Comparison of ENCODE assay signal across 16 mouse cellular contexts in genomic region chr19:27147404-27147803, GRCm38 (mm10).
DNase-seq lines count a peak whose midpoint lies in the region; ATAC-seq and TF ChIP-seq lines count a peak whose summit lies in the region.
"Had no signal": no experiment of that assay in that cellular context is flagged by ENCODE, and none has a peak within 500 bp of the region (broad histone marks: within the 10 kb centered on the region; RNA-seq: fewer than 3 reads in every experiment).

No protein-coding gene starts in this region.

- DNase-seq in heart, adult 11 months = peak; percentile 94
- DNase-seq in heart, embryonic 10.5 days (ENCODE audit: low spot score) = no peak
- DNase-seq in adrenal gland, postnatal 25 days = peak; percentile 34
- DNase-seq in heart, postnatal 0 days (ENCODE audit: low spot score) = peak; percentile 49
- peak; percentile 16 to 64 for DNase-seq in kidney, postnatal 25 days
- DNase-seq in Muller cell, postnatal 12 days (ENCODE audit: inconsistent ontology term) = no peak
- DNase-seq in thymus, adult 2 months = no peak
- DNase-seq: cerebellum, adult 8-10 months; spleen, adult 18-20 months; thymus, postnatal 25 days had no signal

- 50% methylated on average over 12 of the region's 12 CpGs for WGBS in heart, embryonic 10.5 days
- whole genome bisulfite sequencing in heart, postnatal 0 days = 35% methylated on average over 12 of the region's 12 CpGs
- 90% methylated on average over 12 of the region's 12 CpGs for WGBS in thymus, adult 2 months
- whole genome bisulfite sequencing in neural tube, embryonic 15.5 days = 87% methylated on average over 12 of the region's 12 CpGs

- no peak overlapping the region for H3K27ac ChIP-seq in heart, embryonic 10.5 days
- no peak overlapping the region for H3K27ac ChIP-seq in heart, postnatal 0 days (ENCODE audit: low read depth)
- H3K27ac ChIP-seq in thymus, adult 2 months (ENCODE audit: control insufficient read depth, insufficient read depth, low read length) = no peak overlapping the region
- no peak overlapping the region for H3K27ac ChIP-seq in neural tube, embryonic 15.5 days (replicated peaks)
- H3K27ac ChIP-seq: limb, embryonic 15.5 days; midbrain, embryonic 10.5 days; neural tube, embryonic 12.5 days had no signal

- no peak overlapping the region for H3K4me3 ChIP-seq in heart, embryonic 10.5 days
- no peak overlapping the region for H3K4me3 ChIP-seq in heart, postnatal 0 days (ENCODE audit: low read depth, low read length)
- no peak overlapping the region for H3K4me3 ChIP-seq in thymus, adult 2 months (ENCODE audit: control insufficient read depth, insufficient read depth, low read length)
- H3K4me3 ChIP-seq in neural tube, embryonic 15.5 days (replicated peaks) = no peak overlapping the region
- H3K4me3 ChIP-seq: limb, embryonic 15.5 days; midbrain, embryonic 10.5 days; neural tube, embryonic 12.5 days had no signal

- no peak for TF ChIP-seq CTCF in heart, postnatal 0 days (IDR thresholded peaks at IDR 0.05; ENCODE audit: low read depth)
- no peak for TF ChIP-seq CTCF in thymus, adult 2 months (IDR thresholded peaks at IDR 0.05; ENCODE audit: borderline replicate concordance, control insufficient read depth, extremely low read depth, insufficient read depth, low read length, poor library complexity)

- no peak for TF ChIP-seq EP300 in heart, postnatal 0 days (IDR thresholded peaks at IDR 0.05; ENCODE audit: low read depth)

- no peaks in the 10 kb centered on the region for H3K9me3 ChIP-seq in heart, embryonic 10.5 days
- H3K9me3 ChIP-seq in heart, postnatal 0 days (replicated peaks; ENCODE audit: control insufficient read depth, low read length) = no peaks in the 10 kb centered on the region
- H3K9me3 ChIP-seq in neural tube, embryonic 15.5 days (replicated peaks) = no peaks in the 10 kb centered on the region
- H3K9me3 ChIP-seq: limb, embryonic 15.5 days; midbrain, embryonic 10.5 days; neural tube, embryonic 12.5 days had no signal

- no peak overlapping the region for H3K4me2 ChIP-seq in heart, postnatal 0 days (ENCODE audit: low read depth, low read length)
- H3K4me2 ChIP-seq in neural tube, embryonic 15.5 days = no peak overlapping the region
- H3K4me2 ChIP-seq: limb, embryonic 15.5 days; neural tube, embryonic 12.5 days had no signal

- peaks cover 12% of the 10 kb centered on the region; the same call in 1 of the 2 replicates for H3K4me1 ChIP-seq in heart, embryonic 10.5 days
- 0 out of 2 replicates have a peak, but pooled peaks cover 4% of the 10 kb centered on the region for H3K4me1 ChIP-seq in heart, postnatal 0 days (ENCODE audit: control insufficient read depth, insufficient read depth)
- H3K4me1 ChIP-seq in thymus, adult 2 months (replicated peaks; ENCODE audit: control insufficient read depth, insufficient read depth, low read length) = peaks cover 13% of the 10 kb centered on the region
- H3K4me1 ChIP-seq in neural tube, embryonic 15.5 days = no peaks in the 10 kb centered on the region
- H3K4me1 ChIP-seq: limb, embryonic 15.5 days had no signal

- no peak for TF ChIP-seq POLR2A in thymus, adult 2 months (IDR thresholded peaks at IDR 0.05; ENCODE audit: control insufficient read depth, extremely low read depth, insufficient read depth, low read length, poor library complexity)

- no peaks in the 10 kb centered on the region for H3K36me3 ChIP-seq in heart, embryonic 10.5 days
- no peaks in the 10 kb centered on the region for H3K36me3 ChIP-seq in heart, postnatal 0 days (replicated peaks; ENCODE audit: control insufficient read depth, insufficient read depth, low read length)
- no peaks in the 10 kb centered on the region for H3K36me3 ChIP-seq in thymus, adult 2 months (ENCODE audit: control insufficient read depth, insufficient read depth, low read length)
- no peaks in the 10 kb centered on the region for H3K36me3 ChIP-seq in neural tube, embryonic 15.5 days
- H3K36me3 ChIP-seq: G1E; limb, embryonic 15.5 days; midbrain, embryonic 10.5 days; neural tube, embryonic 12.5 days had no signal

- no peaks in the 10 kb centered on the region for H3K27me3 ChIP-seq in heart, embryonic 10.5 days (ENCODE audit: insufficient read depth, poor library complexity, severe bottlenecking)
- H3K27me3 ChIP-seq in heart, postnatal 0 days (ENCODE audit: control insufficient read depth, insufficient read depth, low read length) = no peaks in the 10 kb centered on the region
- no peaks in the 10 kb centered on the region for H3K27me3 ChIP-seq in thymus, adult 2 months (ENCODE audit: control insufficient read depth, insufficient read depth, low read length)
- H3K27me3 ChIP-seq in neural tube, embryonic 15.5 days (replicated peaks) = no peaks in the 10 kb centered on the region
- H3K27me3 ChIP-seq: limb, embryonic 15.5 days; neural tube, embryonic 12.5 days had no signal

- ATAC-seq in heart, postnatal 0 days (ENCODE audit: insufficient read depth, low read depth) = peak; percentile 30; the same call in 1 of the 2 replicates
- no peak for ATAC-seq in neural tube, embryonic 15.5 days (ENCODE audit: low FRiP score)
- ATAC-seq: hindbrain, embryonic 16.5 days had no signal

- no peak overlapping the region for H3K9ac ChIP-seq in heart, postnatal 0 days (replicated peaks; ENCODE audit: low read depth, low read length)
- H3K9ac ChIP-seq in neural tube, embryonic 15.5 days (replicated peaks) = no peak overlapping the region
- H3K9ac ChIP-seq: limb, embryonic 15.5 days; neural tube, embryonic 12.5 days had no signal

Comparison
In these comparisons a context has a peak if more than half of its experiments do, and no peak if none do; other contexts are left out.
1. DNase-seq: peak in heart, adult 11 months (single experiment), adrenal gland, postnatal 25 days (single experiment), heart, postnatal 0 days (single experiment) and kidney, postnatal 25 days (2 of 2); none in heart, embryonic 10.5 days (single experiment), Muller cell, postnatal 12 days (single experiment) and thymus, adult 2 months (single experiment).